Mouse (Mus musculus): ENCODE measurements around the gene 1700001P01Rik.

- TF ChIP-seq CTCF (IDR thresholded peaks at IDR 0.05; ENCODE audit: insufficient read depth, low read length) (no peak), POLR2A (IDR thresholded peaks at IDR 0.05; ENCODE audit: borderline replicate concordance, extremely low read depth, low read depth, low read length) (no peak)
Measured at GRCm38 (mm10) chr11:97813085-97813484, 37.4 kb upstream of the 1700001P01Rik start.
